Mouse (Mus musculus) embryonic facial prominence, embryonic 14.5 days (tissue): Measurements from ENCODE around the gene Sltm. TPM values are rescaled to one million over a fixed set of nuclear protein-coding genes. Genes with fewer than 3 reads are reported as not detected.
"Not testable (repeated sequence)": the region's sequence is repeated elsewhere in the genome, so short reads cannot be mapped to it uniquely, and the experiment has no call there.

ENCODE experiments used
- ATAC-seq: fragments of 200-750 bp; cut with Nextera tagmentation; 2 replicates; pipeline ENCODE4 v1.8.0; 2017; ENCODE audit warnings: low read depth, moderate number of reproducible peaks, moderate TSS enrichment
- DNase-seq: peaks from one replicate; pipeline ENCODE4 v3.0.0-alpha.2; 2015; ENCODE audit warnings: low spot score
- H3K27ac ChIP-seq: fragments of 300-500 bp; sonication (generic); replicated peaks from 2 replicates; pipeline ENCODE4 v1.5.1; 2014; ENCODE audit warnings: low read depth, mild to moderate bottlenecking, low read length, moderate library complexity
- H3K27me3 ChIP-seq: fragments of 300-500 bp; sonication (generic); replicated peaks from 2 replicates; pipeline ENCODE4 v1.6.1; 2014; ENCODE audit warnings: low read length; ENCODE audit not compliant: control insufficient read depth, insufficient read depth
- H3K36me3 ChIP-seq: fragments of 300-500 bp; sonication (generic); 2 replicates; pipeline ENCODE4 v1.6.1; 2014; ENCODE audit warnings: low read length, mixed read lengths; ENCODE audit not compliant: control insufficient read depth, insufficient read depth
- H3K4me1 ChIP-seq: fragments of 300-500 bp; sonication (generic); 2 replicates; pipeline ENCODE4 v1.6.1; 2014; ENCODE audit warnings: antibody characterized with exemption, low read length; ENCODE audit not compliant: control insufficient read depth, insufficient read depth
- H3K4me2 ChIP-seq: fragments of 300-500 bp; sonication (generic); 2 replicates; pipeline ENCODE4 v1.6.1; 2014; ENCODE audit warnings: low read depth, mild to moderate bottlenecking, low read length, moderate library complexity, mixed read lengths
- H3K4me3 ChIP-seq: fragments of 300-500 bp; sonication (generic); 2 replicates; pipeline ENCODE4 v1.5.1; 2014; ENCODE audit warnings: low read depth, mild to moderate bottlenecking, low read length
- H3K9ac ChIP-seq: fragments of 300-500 bp; sonication (generic); 2 replicates; pipeline ENCODE4 v1.6.1; 2014; ENCODE audit warnings: low read depth, mild to moderate bottlenecking, low read length, moderate library complexity, mixed read lengths
- H3K9me3 ChIP-seq: fragments of 300-500 bp; sonication (generic); 2 replicates; pipeline ENCODE4 v1.6.1; 2016; ENCODE audit warnings: low read length; ENCODE audit not compliant: control insufficient read depth
- WGBS: fragments of 180-500 bp; shearing (Covaris S2); extraction: QIAGEN DNeasy Blood & Tissue Kit; methylation state at CpG from one replicate; pipeline ENCODE4 v1.1.7; 2014; 5-methylcytosine and 5-hydroxymethylcytosine counted together
- polyA plus RNA-seq: library from polyadenylated mRNA; unstranded; fragments of >200 nt; fragmentation: Nextera tagmentation; extraction: Ambion mirVana; gene quantifications from 2 replicates; pipeline ENCODE4 v1.2.1, GENCODE M21; 2014

Sltm gene
- polyA plus RNA-seq, 1 experiment from 2014 or later = 41.5 TPM

DNA sequence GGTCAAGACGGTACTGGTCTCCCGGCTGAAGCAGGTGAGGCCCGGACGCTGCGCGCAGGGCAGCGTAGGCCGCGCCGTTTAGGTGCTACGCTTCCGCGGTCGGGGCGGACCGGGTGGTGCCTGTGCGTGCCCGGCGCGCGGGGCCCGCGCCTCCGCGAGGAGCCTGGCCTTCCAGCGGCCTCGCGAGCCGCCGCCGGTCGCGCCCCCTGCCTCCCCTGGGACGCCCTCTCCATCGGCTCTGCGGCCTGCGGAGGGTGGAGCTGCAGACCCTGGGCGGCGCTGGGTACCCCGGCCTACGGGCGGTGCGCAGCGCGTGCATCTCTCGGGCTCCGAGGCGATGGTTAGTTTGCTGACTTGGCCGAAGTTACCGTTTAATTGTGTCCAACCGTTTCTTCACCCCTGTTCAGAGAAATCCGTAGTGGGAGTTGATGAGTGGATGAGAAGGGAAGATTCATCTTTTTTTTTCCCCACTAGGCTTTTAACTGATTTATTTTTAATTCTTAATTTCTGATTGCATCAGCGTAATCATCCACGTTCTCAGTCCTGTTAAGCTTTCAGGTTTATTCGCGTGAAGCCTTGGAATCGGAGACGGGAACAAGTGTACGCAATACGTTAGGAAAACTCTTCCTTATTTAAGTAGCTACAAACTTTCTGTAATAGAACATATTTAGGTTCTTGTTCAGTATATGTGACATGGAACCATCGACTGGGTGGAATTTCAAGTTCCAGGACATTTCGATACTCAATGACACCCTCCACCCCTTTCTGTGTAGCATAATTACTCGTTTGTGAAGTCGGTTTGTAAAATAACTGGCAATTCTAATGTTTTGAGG is 710 bp downstream of the Sltm start:
- DNase-seq = peak; percentile 77

GRCm38 (mm10) chr9:70543985-70544384 is 1.4 kb downstream of the Sltm start:
- H3K4me3 ChIP-seq = peak overlapping the region; percentile 94
- ATAC-seq = no peak
- H3K4me1 ChIP-seq = peaks cover 7% of the 10 kb centered on the region; the same call in 1 of the 2 replicates
- no peaks in the 10 kb centered on the region for H3K27me3 ChIP-seq
- H3K9ac ChIP-seq = no peak overlapping the region
- H3K27ac ChIP-seq = no peak overlapping the region
- H3K36me3 ChIP-seq = 0 out of 2 replicates have a peak, but pooled peaks cover 15% of the 10 kb centered on the region
- 60% methylated on average over 5 of the region's 5 CpGs for WGBS
- H3K4me2 ChIP-seq = peak overlapping the region; percentile 88
- no peaks in the 10 kb centered on the region for H3K9me3 ChIP-seq
- no peak for DNase-seq

More for the DNA sequence above, 710 bp downstream of the Sltm start:
- peak overlapping the region; percentile 96 for H3K9ac ChIP-seq
- H3K4me2 ChIP-seq = peak overlapping the region; percentile 88
- 0 out of 2 replicates have a peak, but pooled peaks cover 15% of the 10 kb centered on the region for H3K36me3 ChIP-seq
- ATAC-seq = peak; percentile 62
- no peaks in the 10 kb centered on the region for H3K27me3 ChIP-seq
- H3K4me3 ChIP-seq = peak overlapping the region; percentile 94
- no peaks in the 10 kb centered on the region for H3K9me3 ChIP-seq
- WGBS = 2% methylated on average over 34 of the region's 64 CpGs
- H3K27ac ChIP-seq = peak overlapping the region; percentile 99
- peaks cover 7% of the 10 kb centered on the region; the same call in 1 of the 2 replicates for H3K4me1 ChIP-seq

GRCm38 (mm10) chr9:70544831-70545230 is 2.3 kb downstream of the Sltm start:
- no peaks in the 10 kb centered on the region for H3K9me3 ChIP-seq

DNA sequence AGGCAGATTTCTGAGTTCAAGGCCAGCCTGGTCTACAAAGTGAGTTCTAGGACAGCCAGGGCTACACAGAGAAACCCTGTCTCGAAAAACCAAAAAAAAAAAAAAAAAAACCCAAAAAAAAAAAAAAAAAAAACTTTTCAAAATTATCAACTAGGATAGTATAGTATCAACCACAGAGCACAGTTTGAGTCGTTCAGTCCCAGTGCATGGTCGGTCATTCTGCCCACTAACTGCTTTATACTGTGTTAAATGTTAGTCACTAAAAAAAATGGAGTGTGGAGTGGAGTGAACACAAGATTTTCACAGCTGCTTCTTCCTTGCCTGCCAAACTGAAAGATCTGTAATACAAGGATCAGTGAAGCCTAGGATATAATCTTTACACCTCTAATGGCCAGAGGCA is 4.0 kb downstream of the Sltm start:
- not testable (repeated sequence) for H3K4me2 ChIP-seq, H3K27me3 ChIP-seq, H3K4me3 ChIP-seq, H3K9ac ChIP-seq, ATAC-seq, H3K4me1 ChIP-seq, H3K27ac ChIP-seq, DNase-seq, H3K9me3 ChIP-seq
- H3K36me3 ChIP-seq = peaks cover 21% of the 10 kb centered on the region; the same call in 1 of the 2 replicates
- WGBS = 74% methylated on average over 3 of the region's 3 CpGs

More at GRCm38 (mm10) chr9:70544831-70545230, 2.3 kb downstream of the Sltm start:
- no peak for ATAC-seq
- DNase-seq = no peak
- H3K4me2 ChIP-seq = no peak overlapping the region
- H3K4me1 ChIP-seq = peaks cover 7% of the 10 kb centered on the region; the same call in 1 of the 2 replicates
- 0 out of 2 replicates have a peak, but pooled peaks cover 15% of the 10 kb centered on the region for H3K36me3 ChIP-seq
- 70% methylated on average over 1 of the region's 1 CpGs for WGBS
- H3K4me3 ChIP-seq = no peak overlapping the region
- H3K27ac ChIP-seq = no peak overlapping the region
- no peak overlapping the region for H3K9ac ChIP-seq
- H3K27me3 ChIP-seq = no peaks in the 10 kb centered on the region

DNA sequence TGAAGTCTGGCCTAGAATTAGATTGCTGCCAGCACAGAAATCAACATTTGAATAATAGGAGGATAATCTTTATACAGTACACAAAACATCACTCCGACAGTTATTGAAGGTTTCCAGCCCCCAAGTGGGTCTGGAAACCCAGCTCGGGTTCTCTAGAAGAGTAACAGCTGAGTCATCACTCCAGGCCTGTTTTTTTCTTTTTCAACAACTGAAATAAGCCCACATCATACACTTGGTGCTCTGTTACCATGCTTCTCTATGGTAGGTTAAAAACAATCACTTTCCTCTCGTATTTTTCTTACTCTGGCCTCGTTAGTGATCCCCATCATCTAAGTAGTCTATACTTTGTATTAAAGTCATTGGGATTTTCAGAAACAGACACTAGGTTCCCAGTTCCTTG is 5.8 kb downstream of the Sltm start:
- Histone ChIP-seq H3K9ac (no peak overlapping the region), H3K4me3 (no peak overlapping the region), H3K4me1 (peaks cover 7% of the 10 kb centered on the region; the same call in 1 of the 2 replicates), H3K4me2 (no peak overlapping the region), H3K27me3 (no peaks in the 10 kb centered on the region), H3K9me3 (peaks cover 10% of the 10 kb centered on the region), H3K36me3 (peaks cover 37% of the 10 kb centered on the region), H3K27ac (no peak overlapping the region)
- no peak for DNase-seq
- 75% methylated on average over 4 of the region's 4 CpGs for WGBS
- no peak for ATAC-seq

- H3K4me3 ChIP-seq = no peak overlapping the region
- no peaks in the 10 kb centered on the region for H3K4me1 ChIP-seq
- H3K27ac ChIP-seq = no peak overlapping the region
- peaks cover 32% of the 10 kb centered on the region for H3K36me3 ChIP-seq
- peaks cover 14% of the 10 kb centered on the region for H3K9me3 ChIP-seq
- DNase-seq = no peak
- no peaks in the 10 kb centered on the region for H3K27me3 ChIP-seq
- no peak overlapping the region for H3K4me2 ChIP-seq
- no peak overlapping the region for H3K9ac ChIP-seq
- ATAC-seq = no peak
- 96% methylated on average over 1 of the region's 1 CpGs for WGBS
These were observed 9.0 kb downstream of the Sltm start for GRCm38 (mm10) chr9:70551524-70551923.

GRCm38 (mm10) chr9:70552233-70552632 is 9.7 kb downstream of the Sltm start:
- Histone ChIP-seq H3K36me3 (peaks cover 32% of the 10 kb centered on the region), H3K9me3 (peaks cover 14% of the 10 kb centered on the region)
- H3K4me1 ChIP-seq, H3K27me3 ChIP-seq, H3K4me2 ChIP-seq, H3K4me3 ChIP-seq, H3K27ac ChIP-seq, H3K9ac ChIP-seq, DNase-seq, ATAC-seq: not testable (repeated sequence)
- WGBS = 96% methylated on average over 2 of the region's 2 CpGs

DNA sequence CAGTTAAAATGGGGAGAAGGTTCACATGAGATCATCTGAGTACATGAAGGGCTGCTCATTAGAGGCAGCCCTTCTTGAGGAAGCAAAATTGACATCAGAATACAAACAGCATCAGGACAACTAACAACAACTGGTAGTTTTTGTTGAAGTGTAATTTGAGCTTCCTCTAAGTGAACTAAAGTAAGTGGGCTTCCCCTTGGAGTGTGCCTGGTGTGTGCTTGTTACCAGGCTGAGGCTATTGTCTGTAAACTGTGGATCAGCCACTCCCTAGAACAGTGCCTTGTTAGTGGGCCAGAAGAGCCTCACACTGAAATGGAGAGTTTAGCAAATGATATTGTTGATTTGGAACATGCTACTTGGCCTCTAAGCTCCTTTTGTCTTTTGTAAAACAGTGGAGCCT is 12.9 kb downstream of the Sltm start:
- H3K4me1 ChIP-seq = no peaks in the 10 kb centered on the region
- no peak for DNase-seq
- H3K9ac ChIP-seq = no peak overlapping the region
- H3K27me3 ChIP-seq = no peaks in the 10 kb centered on the region
- no peak overlapping the region for H3K4me3 ChIP-seq
- peaks cover 14% of the 10 kb centered on the region for H3K9me3 ChIP-seq
- no peak for ATAC-seq
- peaks cover 30% of the 10 kb centered on the region for H3K36me3 ChIP-seq
- no peak overlapping the region for H3K27ac ChIP-seq
- no peak overlapping the region for H3K4me2 ChIP-seq
